Mouse (Mus musculus): ENCODE results near the gene Cacna1c.

Gene Cacna1c

DNA sequence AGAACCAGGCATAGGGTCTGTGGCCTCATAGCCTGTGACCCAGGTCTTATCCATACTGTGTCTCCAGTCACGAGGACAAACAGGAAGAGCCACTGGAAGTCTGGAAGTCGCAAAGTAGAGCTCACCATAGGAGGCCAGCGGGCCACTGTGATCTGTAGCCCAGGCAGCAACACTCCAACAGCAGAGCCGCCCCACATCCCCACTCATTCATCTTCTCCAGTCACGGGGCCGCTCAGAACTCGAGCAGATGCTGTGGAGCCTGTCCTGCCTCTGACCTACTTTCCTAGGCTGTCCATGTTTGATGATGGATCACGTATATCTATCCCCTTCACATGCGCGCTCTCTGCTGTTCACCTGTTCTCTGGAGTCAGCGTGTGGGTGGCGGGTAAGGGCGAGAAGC is 246.0 kb downstream of the Cacna1c start:
- DNase-seq, result no peak

- no peak for DNase-seq
These were observed 248.9 kb downstream of the Cacna1c start for GRCm38 (mm10) chr6:118947286-118947685.

DNA sequence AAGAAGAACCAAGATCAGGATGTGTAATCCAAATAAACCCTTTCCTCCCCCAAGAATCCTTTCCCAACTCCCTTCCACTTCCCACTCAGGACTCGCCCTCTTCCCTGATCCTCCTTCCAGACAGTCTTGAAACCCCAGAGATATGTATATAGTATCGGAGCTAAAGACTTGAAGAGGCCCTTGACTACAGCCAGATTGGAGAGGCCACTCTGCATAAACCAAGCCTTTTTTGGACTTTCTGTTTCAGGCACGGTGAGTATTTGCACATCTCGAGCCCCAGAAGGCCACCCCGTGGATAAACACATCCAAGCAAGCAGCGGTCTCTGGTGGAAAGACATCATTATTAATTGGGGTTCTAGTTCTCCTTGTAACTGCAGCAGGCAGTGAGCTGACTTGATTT is 249.6 kb downstream of the Cacna1c start:
- DNase-seq, result no peak

- DNase-seq, result no peak
These were observed 252.1 kb downstream of the Cacna1c start for GRCm38 (mm10) chr6:118944093-118944492.

- DNase-seq, result no peak
These were observed 254.4 kb downstream of the Cacna1c start for GRCm38 (mm10) chr6:118941816-118942215.

- no peak for DNase-seq
These were observed 255.2 kb downstream of the Cacna1c start for GRCm38 (mm10) chr6:118941036-118941435.

- DNase-seq, result no peak
These were observed 256.6 kb downstream of the Cacna1c start for GRCm38 (mm10) chr6:118939626-118940025.

- DNase-seq, result no peak
These were observed 257.7 kb downstream of the Cacna1c start for GRCm38 (mm10) chr6:118938386-118939096.

DNA sequence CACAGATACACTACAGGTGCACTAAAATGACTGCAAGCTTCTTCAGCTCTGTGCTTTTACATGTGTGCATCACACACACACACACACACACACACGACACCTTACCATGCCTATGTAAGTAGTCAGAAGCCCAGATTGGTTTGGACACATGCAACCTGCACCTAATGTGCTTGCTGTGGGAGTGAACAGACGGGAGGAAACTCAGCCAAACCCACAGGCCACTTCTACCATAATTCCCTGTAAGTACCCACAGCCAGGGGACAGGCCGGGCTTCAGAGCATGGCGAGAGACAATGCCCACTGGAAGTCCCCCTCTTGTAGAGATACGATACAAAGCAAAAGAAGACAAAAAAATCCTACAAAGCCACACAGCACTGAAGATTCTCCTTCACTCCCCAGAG is 258.7 kb downstream of the Cacna1c start:
- no peak for DNase-seq

DNA sequence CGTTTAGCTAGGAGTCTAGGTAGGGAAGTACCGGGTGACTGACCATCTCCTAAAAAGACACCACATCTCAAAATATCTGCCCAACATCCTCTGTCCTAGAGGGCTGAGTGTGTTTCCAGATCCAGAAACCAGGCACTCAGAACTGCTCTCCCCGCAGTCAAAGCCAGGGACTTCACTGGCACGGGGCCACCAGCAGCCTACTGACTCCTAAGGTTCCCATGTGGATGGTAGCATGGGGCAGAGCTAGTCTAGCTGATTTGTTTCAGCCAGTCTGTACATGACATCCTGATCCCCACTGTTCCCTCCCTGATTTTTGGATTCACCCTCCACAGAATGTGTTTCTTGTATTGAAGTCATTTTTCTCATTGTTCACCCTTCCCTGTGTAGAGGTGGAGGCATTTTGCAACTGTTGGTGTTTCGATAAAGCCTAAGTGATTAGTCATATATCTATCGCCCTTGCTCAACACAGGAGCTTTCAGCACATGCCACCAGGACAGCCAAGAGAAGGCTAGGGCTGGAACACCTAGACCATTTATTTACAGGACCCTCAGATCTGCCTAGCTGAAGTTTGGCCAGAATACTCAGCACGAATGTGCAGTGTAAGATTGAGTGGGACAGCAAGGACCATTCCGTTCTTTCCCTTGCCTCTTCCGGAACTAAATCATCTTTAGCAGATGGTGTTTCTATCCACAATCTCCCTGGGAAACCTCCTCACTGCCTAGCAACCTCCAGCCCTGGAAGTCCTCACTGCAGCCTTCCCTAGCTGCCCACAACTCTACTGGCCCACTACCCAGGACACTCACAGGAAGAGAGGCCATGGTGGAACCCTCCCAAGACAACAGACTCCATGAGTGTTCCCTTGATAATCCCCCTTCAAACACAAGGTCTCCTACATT is 260.4 kb downstream of the Cacna1c start:
- DNase-seq, result no peak

DNA sequence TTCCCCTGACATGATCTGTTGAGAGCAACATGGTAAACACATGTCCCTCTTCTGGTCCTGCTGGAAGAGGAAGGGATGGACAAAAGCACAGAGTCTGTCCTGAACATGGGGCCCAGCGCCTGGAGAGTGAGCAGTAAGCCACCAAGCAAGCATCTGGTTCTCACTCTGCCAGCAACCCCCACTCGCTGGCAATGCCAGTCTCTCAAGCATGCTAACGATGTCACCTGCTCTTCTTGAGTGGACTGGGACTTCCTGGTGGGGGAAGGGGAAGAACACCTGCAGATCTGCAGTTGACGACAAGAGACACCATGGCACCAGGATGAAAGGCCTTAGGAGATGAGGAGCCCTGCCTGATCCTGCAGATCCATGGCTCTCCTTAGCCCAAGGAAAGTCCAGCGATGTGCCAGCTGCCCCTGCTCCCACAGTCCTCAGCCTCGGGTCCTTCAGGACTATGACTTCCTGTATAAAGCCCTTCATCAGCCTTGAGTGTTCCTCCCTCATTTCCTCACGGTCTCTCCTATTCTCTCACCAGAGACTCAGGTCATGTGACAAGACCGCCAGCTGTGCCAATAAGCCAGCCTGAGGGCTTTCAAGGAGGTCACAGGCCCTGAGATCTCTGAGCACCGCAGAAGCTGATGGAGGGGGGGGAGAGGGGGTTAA is 261.8 kb downstream of the Cacna1c start:
- no peak for DNase-seq

DNA sequence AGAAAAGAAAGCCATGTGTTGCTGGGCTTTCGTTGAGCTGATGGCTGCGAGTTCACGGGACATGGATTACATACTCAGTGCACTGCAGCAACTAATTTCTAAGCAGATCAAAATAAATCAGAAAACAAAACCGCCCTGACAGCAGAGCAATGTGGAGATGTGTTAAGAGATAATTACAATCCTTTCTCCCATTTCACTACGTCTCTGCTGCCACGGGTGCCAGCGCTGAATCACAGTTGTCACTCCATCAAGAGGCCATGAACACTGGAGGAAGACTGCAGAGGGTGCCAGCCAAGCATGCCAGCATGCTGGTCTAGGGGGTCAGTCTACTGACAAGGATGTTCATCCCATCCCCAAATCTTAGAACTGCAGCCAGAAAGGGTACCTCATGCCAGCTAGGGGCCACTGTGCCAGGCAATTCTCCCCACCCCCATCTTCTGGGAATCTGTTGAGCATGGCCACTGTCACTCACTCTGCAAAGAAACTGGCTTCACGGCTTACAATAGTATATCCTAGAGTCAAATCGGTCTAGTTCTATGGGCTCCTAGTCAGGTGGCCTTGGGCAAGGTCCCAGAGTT is 263.1 kb downstream of the Cacna1c start:
- DNase-seq, result no peak

- no peak for DNase-seq
These were observed 264.1 kb downstream of the Cacna1c start for GRCm38 (mm10) chr6:118932002-118932700.

DNA sequence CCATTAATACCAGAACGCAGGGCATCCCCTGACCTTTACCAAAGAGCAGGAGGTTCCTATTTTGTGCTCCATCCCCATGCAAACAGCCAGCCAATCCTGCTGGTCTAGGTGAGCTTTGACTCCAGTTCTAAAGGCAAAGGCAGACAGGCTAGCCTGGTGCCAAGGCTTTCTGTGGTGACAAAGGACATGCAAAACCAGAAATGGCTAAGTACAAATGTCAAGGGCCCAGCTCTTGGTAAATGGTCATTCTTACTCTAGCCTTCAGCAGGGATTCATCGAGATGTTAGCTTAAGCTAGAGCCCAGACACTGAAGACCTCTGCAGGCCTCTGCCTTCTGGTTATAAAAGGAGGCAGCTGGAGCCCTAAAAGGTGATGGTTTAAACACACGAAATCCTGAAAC is 269.5 kb downstream of the Cacna1c start:
- no peak for DNase-seq

DNA sequence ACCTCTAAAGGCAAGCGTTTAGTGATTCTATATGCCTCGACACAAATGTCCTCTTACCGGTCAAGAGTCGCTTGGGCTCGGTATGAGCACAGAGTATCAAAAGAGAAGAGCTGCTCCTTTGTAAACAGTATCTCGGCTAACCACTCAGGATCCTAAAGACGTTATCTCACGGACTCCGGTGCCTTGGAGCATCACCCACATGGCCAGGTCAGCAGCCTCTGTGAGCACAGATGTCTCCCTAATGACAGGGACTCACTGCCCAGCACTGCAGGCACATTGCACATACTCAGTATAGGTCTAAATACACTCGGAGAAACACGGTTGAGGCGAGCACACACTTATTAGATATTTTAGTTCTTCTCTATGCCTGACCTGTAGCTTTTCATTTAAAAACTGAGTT is 271.8 kb downstream of the Cacna1c start:
- no peak for DNase-seq

GRCm38 (mm10) chr6:118923926-118924325 is 272.3 kb downstream of the Cacna1c start:
- DNase-seq, result no peak

- DNase-seq, result no peak
These were observed 273.0 kb downstream of the Cacna1c start for GRCm38 (mm10) chr6:118923212-118923577.

DNA sequence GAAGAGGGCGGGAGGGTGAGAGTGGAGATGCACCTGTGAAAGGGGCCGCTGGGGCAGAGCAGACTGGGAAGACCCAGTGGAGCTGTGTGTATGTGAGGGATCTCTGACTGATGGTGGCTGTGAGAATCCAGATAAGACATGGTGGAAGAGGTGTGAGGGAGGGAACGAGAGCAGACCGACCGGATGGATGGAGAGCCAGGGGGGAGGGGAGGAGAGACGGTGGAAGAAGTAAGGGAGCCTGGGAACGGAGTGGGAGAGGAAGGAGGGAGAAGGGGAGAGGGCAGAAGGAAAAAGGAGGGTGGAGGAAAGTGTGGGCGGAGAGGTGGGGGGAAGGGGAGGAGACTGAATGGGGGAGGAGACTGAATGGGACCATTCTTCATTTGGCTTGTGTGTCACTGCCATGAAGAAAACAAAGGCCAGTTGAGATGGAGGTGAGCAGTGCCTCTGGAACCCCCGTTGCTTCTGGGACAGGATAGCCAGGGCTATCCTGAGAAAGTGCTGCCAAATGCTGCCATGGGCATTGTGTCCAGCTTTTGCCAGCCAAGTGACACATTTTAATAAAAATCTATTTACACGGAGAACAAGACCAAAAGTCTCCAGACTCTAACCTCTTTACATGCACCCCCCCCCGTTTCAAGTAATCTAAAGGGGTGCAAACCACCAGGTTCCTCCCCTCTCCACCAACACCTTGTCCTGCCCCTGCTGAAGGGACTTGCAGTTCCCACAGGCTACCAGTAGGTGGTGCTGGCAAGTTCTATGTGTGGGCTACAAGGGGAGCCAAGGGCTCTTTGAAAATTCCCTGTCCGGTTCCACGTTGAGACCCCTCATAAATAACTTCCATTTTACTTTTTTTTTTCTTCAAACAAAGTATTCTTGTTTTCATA is 273.6 kb downstream of the Cacna1c start:
- peak; percentile 15 to 60 for DNase-seq

DNA sequence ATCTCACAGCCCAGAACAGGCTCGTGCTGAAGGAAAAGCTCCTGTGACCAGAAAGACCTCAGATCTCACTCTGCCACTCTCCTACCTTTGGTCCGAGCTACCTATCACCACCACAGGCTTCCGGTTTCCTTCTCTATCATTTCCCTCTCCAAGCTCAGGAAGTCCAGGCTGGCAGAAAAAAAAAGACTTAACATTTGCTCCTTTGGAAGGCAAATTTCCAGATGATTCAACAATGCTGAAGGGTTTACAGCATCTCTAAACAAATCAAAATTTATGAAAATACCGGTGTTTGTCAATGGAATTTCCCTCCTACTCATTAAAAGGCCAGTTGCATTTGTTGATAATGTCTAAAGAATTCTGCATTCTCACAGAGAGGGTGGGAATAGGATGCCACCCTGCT is 288.0 kb downstream of the Cacna1c start:
- no peak for DNase-seq

DNA sequence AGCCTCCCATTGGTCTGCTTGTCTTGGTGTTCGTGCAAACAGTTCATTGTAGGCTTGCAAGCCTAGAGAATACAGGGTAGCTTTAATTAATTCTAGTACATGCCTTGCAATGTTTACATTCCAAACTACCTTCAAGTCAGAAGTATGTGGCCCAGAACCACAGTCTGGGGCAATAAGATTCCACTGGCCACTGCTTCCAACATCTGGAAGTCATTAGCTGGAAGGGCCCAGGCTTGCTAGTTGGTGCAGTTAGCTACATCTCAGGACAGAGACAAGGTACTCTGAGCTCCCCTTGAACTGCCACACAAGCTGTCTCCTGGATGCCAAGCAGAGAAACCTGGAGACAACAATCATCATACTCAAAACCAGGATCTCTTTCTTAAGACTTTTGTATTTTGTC is 288.5 kb downstream of the Cacna1c start:
- no peak for DNase-seq

DNA sequence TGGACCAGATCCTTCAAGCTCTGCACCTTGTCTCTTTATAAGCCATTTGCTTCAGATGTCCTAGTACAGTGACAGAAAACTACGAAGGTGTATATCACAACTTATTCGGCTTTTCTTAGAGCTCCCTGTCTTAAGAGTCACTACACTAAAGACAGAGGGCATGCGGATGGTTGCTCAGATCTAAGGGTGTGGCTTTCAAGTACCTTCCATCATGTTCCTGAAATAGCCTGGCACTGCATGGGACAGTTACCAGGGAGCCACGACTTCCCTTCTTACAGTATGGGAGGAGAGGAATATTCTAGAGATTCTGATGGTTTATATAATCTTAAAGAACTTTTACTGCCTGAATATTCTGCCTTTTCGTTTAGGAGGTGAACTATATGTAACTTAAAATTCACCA is 289.3 kb downstream of the Cacna1c start:
- no peak for DNase-seq

- no peak for DNase-seq
These were observed 296.5 kb downstream of the Cacna1c start for GRCm38 (mm10) chr6:118899688-118900087.
